Mouse (Mus musculus): ENCODE measurements around the gene Gm9780.
"Not testable (repeated sequence)": the region's sequence is repeated elsewhere in the genome, so short reads cannot be mapped to it uniquely, and the experiment has no call there.

GRCm38 (mm10) chr14:26066574-26067324 lies 24.2 kb upstream of the Gm9780 start:
- TF ChIP-seq CTCF (IDR thresholded peaks at IDR 0.05; ENCODE audit: extremely low read depth, insufficient read length, insufficient replicate concordance, low read depth, low read length); POLR2A (IDR thresholded peaks at IDR 0.05; ENCODE audit: low read depth, low read length): not testable (repeated sequence)

All from small intestine, adult 2 months (tissue).